Mouse (Mus musculus) mammary gland, adult 2 months (tissue): Measurements from ENCODE around the gene Swi5. TPM values are rescaled to one million over a fixed set of nuclear protein-coding genes. Genes with fewer than 3 reads are reported as not detected.

ENCODE experiments used
- polyA plus RNA-seq: library from polyadenylated mRNA; depleted of rRNA; stranded (reverse); fragments of >200 nt; gene quantifications from 2 replicates; pipeline ENCODE4 v1.2.3, GENCODE M21; 2012; ENCODE audit warnings: low replicate concordance; rRNA removed

Gene Swi5
- 142 and 186 TPM in 2 replicates for polyA plus RNA-seq

GRCm38 (mm10) chr2:32287923-32288367, at the start of gene Swi5:
Gene Swi5, minus strand, starts transcription at chr2:32288075.

GRCm38 (mm10) chr2:32287334-32287840, 488 bp downstream of the Swi5 start, which contains the start of gene Golga2:
Gene Golga2, plus strand, starts transcription at chr2:32287384.

GRCm38 (mm10) chr2:32259657-32260417, 28.0 kb downstream of the Swi5 start, which contains the start of gene Uck1:
Gene Uck1, minus strand, starts transcription at chr2:32260159.

GRCm38 (mm10) chr2:32235886-32236759, 51.8 kb downstream of the Swi5 start, which contains the start of gene Pomt1:
Gene Pomt1, plus strand, starts transcription at chr2:32236590.

Other genes starting within 250 kb of the Swi5 start
- 19.5 and 37.4 TPM in 2 replicates for gene Fam78a, start 203.2 kb downstream of the Swi5 start, polyA plus RNA-seq
- 10.3 and 77.3 TPM in 2 replicates for gene Plpp7, start 192.5 kb downstream of the Swi5 start, polyA plus RNA-seq
- gene Prrc2b, start 137.0 kb downstream of the Swi5 start, polyA plus RNA-seq: 48.9 and 76.3 TPM in 2 replicates
- 42.2 and 44.4 TPM in 2 replicates for gene Pomt1, start 51.5 kb downstream of the Swi5 start, polyA plus RNA-seq
- 223 and 258 TPM in 2 replicates for gene Uck1, start 27.9 kb downstream of the Swi5 start, polyA plus RNA-seq
- gene Golga2, start 691 bp downstream of the Swi5 start, polyA plus RNA-seq: 30.7 and 36.5 TPM in 2 replicates
- gene Ciz1, start 64.3 kb upstream of the Swi5 start, polyA plus RNA-seq: 264 and 330 TPM in 2 replicates
- 120 and 279 TPM in 2 replicates for gene Dnm1, start 65.3 kb upstream of the Swi5 start, polyA plus RNA-seq
- 333 and 396 TPM in 2 replicates for gene 1110008P14Rik, start 93.9 kb upstream of the Swi5 start, polyA plus RNA-seq
- gene Lcn2, start 100.2 kb upstream of the Swi5 start, polyA plus RNA-seq: 199 and 205 TPM in 2 replicates
- gene Ptges2, start 107.8 kb upstream of the Swi5 start, polyA plus RNA-seq: 34.1 and 62.0 TPM in 2 replicates
- gene Naif1, start 162.4 kb upstream of the Swi5 start, polyA plus RNA-seq: 6.2 and 7.5 TPM in 2 replicates
- 24.3 and 27.5 TPM in 2 replicates for gene Slc25a25, start 163.4 kb upstream of the Swi5 start, polyA plus RNA-seq
- gene Fam102a, start 247.3 kb upstream of the Swi5 start, polyA plus RNA-seq: 32.3 and 66.9 TPM in 2 replicates